Mouse (Mus musculus) heart, embryonic 13.5 days (tissue): Measurements from ENCODE around the gene Btbd35f26. TPM values are rescaled to one million over a fixed set of nuclear protein-coding genes. Genes with fewer than 3 reads are reported as not detected.
"Not testable (repeated sequence)": the region's sequence is repeated elsewhere in the genome, so short reads cannot be mapped to it uniquely, and the experiment has no call there.

Source experiments
- ATAC-seq: fragments of 200-750 bp; cut with Nextera tagmentation; 2 replicates; pipeline ENCODE4 v1.8.0; 2017; ENCODE audit warnings: moderate TSS enrichment; ENCODE audit not compliant: insufficient number of reproducible peaks, low FRiP score, low TSS enrichment; ENCODE audit errors: extremely low read depth
- H3K27ac ChIP-seq: fragments of 300-500 bp; sonication (generic); replicated peaks from 2 replicates; pipeline ENCODE4 v1.5.1; 2015; ENCODE audit warnings: moderate library complexity, mild to moderate bottlenecking, inconsistent platforms
- H3K27me3 ChIP-seq: fragments of 300-500 bp; sonication (generic); replicated peaks from 2 replicates; pipeline ENCODE4 v1.6.1; 2015; ENCODE audit warnings: mild to moderate bottlenecking, inconsistent platforms
- H3K36me3 ChIP-seq: fragments of 300-500 bp; sonication (generic); 2 replicates; pipeline ENCODE4 v1.6.1; 2015; ENCODE audit warnings: mild to moderate bottlenecking, inconsistent platforms
- H3K4me1 ChIP-seq: fragments of 300-500 bp; sonication (generic); 2 replicates; pipeline ENCODE4 v1.6.1; 2015; ENCODE audit warnings: inconsistent platforms
- H3K4me2 ChIP-seq: fragments of 300-500 bp; sonication (generic); 2 replicates; pipeline ENCODE4 v1.6.1; 2015; ENCODE audit warnings: inconsistent platforms, mild to moderate bottlenecking, moderate library complexity
- H3K4me3 ChIP-seq: fragments of 300-500 bp; sonication (generic); 2 replicates; pipeline ENCODE4 v1.5.1; 2015; ENCODE audit warnings: moderate library complexity, mild to moderate bottlenecking, inconsistent platforms
- H3K9ac ChIP-seq: fragments of 300-500 bp; sonication (generic); 2 replicates; pipeline ENCODE4 v1.6.1; 2015; ENCODE audit warnings: inconsistent platforms, mild to moderate bottlenecking, moderate library complexity
- H3K9me3 ChIP-seq: fragments of 300-500 bp; sonication (generic); 2 replicates; pipeline ENCODE4 v1.6.1; 2016; ENCODE audit warnings: inconsistent platforms
- WGBS: fragments of 180-500 bp; shearing (Covaris S2); methylation state at CpG from one replicate; pipeline ENCODE4 v1.1.7; 2015; ENCODE audit warnings: mixed read lengths; 5-methylcytosine and 5-hydroxymethylcytosine counted together
- polyA plus RNA-seq: library from polyadenylated mRNA; unstranded; fragments of >200 nt; fragmentation: Nextera tagmentation; extraction: Ambion mirVana; gene quantifications from 2 replicates; pipeline ENCODE4 v1.2.1, GENCODE M21; 2015

The Btbd35f26 gene
- not detected in 2 replicates for polyA plus RNA-seq

DNA sequence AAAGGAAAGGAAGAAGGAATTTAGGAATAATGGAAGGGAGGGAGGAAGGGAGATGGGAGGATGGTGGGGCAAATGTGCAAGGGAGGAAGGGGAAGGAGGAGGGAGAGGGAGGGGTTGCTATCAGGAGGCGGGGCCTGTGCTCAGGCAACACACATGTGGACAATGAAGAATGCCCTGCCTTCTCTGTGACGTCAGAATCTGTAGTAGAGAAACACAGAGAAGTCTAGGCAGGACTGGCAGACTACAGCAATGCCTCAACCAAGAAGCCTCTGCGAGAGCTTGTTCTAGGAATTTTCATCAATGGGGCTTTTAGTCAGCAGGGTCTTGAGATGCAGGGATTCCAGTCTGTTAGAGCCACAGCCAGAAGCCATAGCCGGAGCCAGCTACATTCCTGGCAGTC is at the start of gene Btbd35f26:
Gene Btbd35f26, plus strand, starts transcription at position 301 of the 400 bp plus-strand sequence.
- not testable (repeated sequence) for ATAC-seq, H3K4me2 ChIP-seq, H3K9me3 ChIP-seq, H3K4me1 ChIP-seq, H3K9ac ChIP-seq, H3K27me3 ChIP-seq, H3K4me3 ChIP-seq, H3K36me3 ChIP-seq, H3K27ac ChIP-seq
- WGBS = no CpG with 5 or more reads among the region's 4 CpGs

- not testable (repeated sequence) for H3K9me3 ChIP-seq, H3K27ac ChIP-seq, H3K36me3 ChIP-seq, ATAC-seq, H3K4me2 ChIP-seq, H3K4me1 ChIP-seq, H3K27me3 ChIP-seq, H3K9ac ChIP-seq, H3K4me3 ChIP-seq
- WGBS = 62% methylated on average over 2 of the region's 4 CpGs
These were observed 5.7 kb downstream of the Btbd35f26 start for GRCm38 (mm10) chrX:31341924-31342323.

GRCm38 (mm10) chrX:31383818-31384217 is 47.6 kb downstream of the Btbd35f26 start, which contains the start of gene Btbd35f19:
Gene Btbd35f19, minus strand, starts transcription at chrX:31383918.
- not testable (repeated sequence) for H3K4me2 ChIP-seq, H3K9ac ChIP-seq, H3K27ac ChIP-seq, H3K36me3 ChIP-seq, H3K4me3 ChIP-seq, ATAC-seq, H3K27me3 ChIP-seq, H3K4me1 ChIP-seq, H3K9me3 ChIP-seq
- no CpG with 5 or more reads among the region's 4 CpGs for WGBS

Other genes starting within 250 kb of the Btbd35f26 start
- not detected in 2 replicates for gene Btbd35f29, start 218.8 kb upstream of the Btbd35f26 start, polyA plus RNA-seq
- not detected in 2 replicates for gene Spin2f, start 82.6 kb upstream of the Btbd35f26 start, polyA plus RNA-seq
- not detected in 2 replicates for gene Btbd35f19, start 47.5 kb downstream of the Btbd35f26 start, polyA plus RNA-seq
- gene Gm21883, start 237.8 kb downstream of the Btbd35f26 start, polyA plus RNA-seq = not detected in 2 replicates